Comparison of ENCODE assay signal across 8 mouse cellular contexts in the genomic region with DNA sequence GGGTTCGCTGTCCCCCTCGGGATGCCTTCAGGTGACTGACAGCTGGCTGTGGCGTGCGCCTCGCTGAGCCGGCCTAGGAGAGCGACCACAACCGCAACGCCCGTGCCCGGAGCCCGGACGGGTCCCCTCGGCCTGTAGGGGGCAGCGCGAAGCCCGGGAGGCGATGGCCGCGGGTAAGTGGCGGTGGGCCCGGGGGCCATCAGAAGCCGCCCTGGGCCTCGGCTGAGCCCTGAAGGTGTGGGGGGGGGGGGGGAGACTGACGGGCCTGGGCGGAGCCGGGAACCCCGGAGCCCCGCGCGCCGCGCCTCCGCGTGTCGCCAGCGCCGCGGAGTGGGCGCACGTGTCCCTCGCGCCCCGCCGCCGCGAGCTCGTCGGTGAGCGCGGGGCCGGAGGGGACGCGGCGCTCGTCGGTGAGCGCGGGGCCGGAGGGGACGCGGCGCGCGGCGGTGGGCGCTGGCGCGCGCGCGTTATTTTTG. TPM values are rescaled to one million over a fixed set of nuclear protein-coding genes. Genes with fewer than 3 reads are reported as not detected.
A peak's percentile ranks its signal among the peaks of the same experiment; 100 is the strongest.
DNase-seq lines count a peak whose midpoint lies in the region; ATAC-seq and TF ChIP-seq lines count a peak whose summit lies in the region.

No protein-coding gene starts in this region.

- no peaks in the 10 kb centered on the region for H3K9me3 ChIP-seq in hindbrain, postnatal 0 days (ENCODE audit: low read length)
- H3K9me3 ChIP-seq in limb, embryonic 10.5 days (replicated peaks) = no peaks in the 10 kb centered on the region
- H3K9me3 ChIP-seq in midbrain, embryonic 10.5 days (replicated peaks) = no peaks in the 10 kb centered on the region

- under 1% methylated on average over 56 of the region's 72 CpGs for WGBS in hindbrain, postnatal 0 days
- WGBS in limb, embryonic 10.5 days = under 1% methylated on average over 49 of the region's 72 CpGs
- WGBS in midbrain, embryonic 10.5 days = under 1% methylated on average over 55 of the region's 72 CpGs

- ATAC-seq in hindbrain, postnatal 0 days = peak; percentile 88

- peaks cover 6% of the 10 kb centered on the region; the same call in 1 of the 2 replicates for H3K4me1 ChIP-seq in hindbrain, postnatal 0 days (ENCODE audit: insufficient read depth, low read length)
- peaks cover 26% of the 10 kb centered on the region for H3K4me1 ChIP-seq in limb, embryonic 10.5 days
- H3K4me1 ChIP-seq in midbrain, embryonic 10.5 days = peaks cover 23% of the 10 kb centered on the region

- peak; percentile 53 for TF ChIP-seq CTCF in hindbrain, postnatal 0 days (IDR thresholded peaks at IDR 0.05; ENCODE audit: low read depth)

- H3K4me3 ChIP-seq in hindbrain, postnatal 0 days (ENCODE audit: low read length) = peak overlapping the region; percentile 49
- H3K4me3 ChIP-seq in limb, embryonic 10.5 days = peak overlapping the region; percentile 93
- H3K4me3 ChIP-seq in midbrain, embryonic 10.5 days = peak overlapping the region; percentile 87

- peak overlapping the region; percentile 64 for H3K4me2 ChIP-seq in hindbrain, postnatal 0 days (ENCODE audit: low read depth, low read length)

- peak overlapping the region; percentile 62 for H3K27ac ChIP-seq in hindbrain, postnatal 0 days
- H3K27ac ChIP-seq in limb, embryonic 10.5 days = peak overlapping the region; percentile 97
- H3K27ac ChIP-seq in midbrain, embryonic 10.5 days (replicated peaks) = peak overlapping the region; percentile 96

- peak; percentile 74 for DNase-seq in ZHBTc4 (ENCODE audit: low read depth, low spot score)
- DNase-seq in cerebellum, postnatal 36 days = peak; percentile 74 to 79
- peak; percentile 56 to 65 for DNase-seq in frontal cortex, postnatal 36 days (ENCODE audit: low spot score in 2 of 2)
- peak; percentile 84 for DNase-seq in hindbrain, postnatal 0 days (ENCODE audit: low spot score)
- DNase-seq in limb, embryonic 10.5 days (ENCODE audit: low spot score) = peak; percentile 90
- DNase-seq in midbrain, embryonic 10.5 days (ENCODE audit: low spot score) = peak; percentile 90
- peak; percentile 73 for DNase-seq in right cerebral cortex, postnatal 25 days
- DNase-seq in urinary bladder, postnatal 25 days (ENCODE audit: low spot score) = peak; percentile 62

- H3K36me3 ChIP-seq in hindbrain, postnatal 0 days (ENCODE audit: insufficient read depth, low read length) = no peaks in the 10 kb centered on the region
- no peaks in the 10 kb centered on the region for H3K36me3 ChIP-seq in limb, embryonic 10.5 days
- no peaks in the 10 kb centered on the region for H3K36me3 ChIP-seq in midbrain, embryonic 10.5 days

- H3K9ac ChIP-seq in hindbrain, postnatal 0 days (replicated peaks; ENCODE audit: low read length) = peak overlapping the region; percentile 61

- H3K27me3 ChIP-seq in hindbrain, postnatal 0 days (ENCODE audit: insufficient read depth, low read length) = no peaks in the 10 kb centered on the region
- peaks cover 7% of the 10 kb centered on the region for H3K27me3 ChIP-seq in limb, embryonic 10.5 days (ENCODE audit: low read depth, poor library complexity, severe bottlenecking)
- peaks cover 16% of the 10 kb centered on the region for H3K27me3 ChIP-seq in midbrain, embryonic 10.5 days (ENCODE audit: low read depth, poor library complexity, severe bottlenecking)

RNA-seq across cellular contexts. Expression of gene Plcl2, which starts 0.4 kb away (rescaled TPM):
- 41.2 and 45.1 TPM in 2 replicates for total RNA-seq in hindbrain, postnatal 0 days (2014; rRNA removed)
- 7.9 and 8.3 TPM in 2 replicates for polyA plus RNA-seq in hindbrain, postnatal 0 days (2015; fragmentation: Nextera tagmentation; extraction: Ambion mirVana)
- polyA plus RNA-seq in limb, embryonic 10.5 days (2016; fragmentation: Nextera tagmentation; extraction: Ambion mirVana) = 5.0 and 6.4 TPM in 2 replicates
- 3.8 and 4.1 TPM in 2 replicates for polyA plus RNA-seq in midbrain, embryonic 10.5 days (2016; fragmentation: Nextera tagmentation; extraction: Ambion mirVana)

Comparison
In these comparisons a context has a peak if more than half of its experiments do, and no peak if none do; other contexts are left out.
1. Peak in every context shown above with its lines: DNase-seq, ATAC-seq, H3K4me3 ChIP-seq and H3K27ac ChIP-seq.